Mouse (Mus musculus) G1E (cell line): Measurements from ENCODE around the gene Trim9.

Experiments used
- CTCF ChIP-seq: IDR thresholded peaks from 2 replicates; pipeline ENCODE4 v1.5.1; 2012; ENCODE audit warnings: low read depth, low read length, inconsistent platforms, mixed read lengths
- GATA2 ChIP-seq: IDR thresholded peaks from 2 replicates; pipeline ENCODE4 v1.6.1; 2012; ENCODE audit warnings: low read depth, low read length, inconsistent platforms, borderline replicate concordance
- POLR2AphosphoS5 ChIP-seq: IDR thresholded peaks from 2 replicates; pipeline ENCODE4 v1.6.1; 2012; ENCODE audit warnings: low read depth, low read length, inconsistent platforms; ENCODE audit not compliant: insufficient replicate concordance
- TAL1 ChIP-seq: conservative IDR thresholded peaks from 2 replicates; pipeline ENCODE4 v1.6.1; 2012; ENCODE audit warnings: low read depth, low read length, inconsistent platforms, mixed read lengths

DNA sequence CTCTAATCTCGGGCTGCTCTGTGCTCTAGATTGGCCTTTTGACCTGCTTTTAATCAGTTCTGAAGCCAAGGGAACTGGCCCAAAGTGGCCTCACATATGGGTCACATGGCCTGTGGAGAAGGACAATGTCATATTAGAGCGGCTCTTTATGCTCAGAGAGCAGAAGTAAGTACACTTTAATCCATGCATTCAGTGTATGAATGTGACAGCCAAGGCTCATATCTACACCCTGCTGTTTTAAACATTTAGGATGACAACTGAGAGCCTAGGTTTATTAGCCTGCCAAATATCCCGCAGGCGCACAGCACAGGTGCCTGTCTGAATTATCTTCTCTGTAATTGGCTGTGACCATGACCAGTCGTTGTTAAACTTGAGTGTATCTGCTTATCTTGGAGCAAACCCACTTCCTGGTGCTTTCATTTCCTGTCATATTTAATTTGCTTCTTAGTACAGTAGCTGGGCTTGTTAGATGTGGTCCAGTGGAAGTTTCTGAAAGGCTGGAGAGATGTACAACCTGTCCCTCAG, 115.3 kb downstream of the Trim9 start:
- TF ChIP-seq TAL1 (no peak), CTCF (no peak), POLR2AphosphoS5 (no peak), GATA2 (no peak)
